Comparison of ENCODE assay signal across 9 mouse cellular contexts in genomic region chr8:89040751-89041420, GRCm38 (mm10). TPM values are rescaled to one million over a fixed set of nuclear protein-coding genes. Genes with fewer than 3 reads are reported as not detected.
DNase-seq lines count a peak whose midpoint lies in the region; ATAC-seq lines count a peak whose summit lies in the region.
"Had no signal": no experiment of that assay in that cellular context is flagged by ENCODE, and none has a peak within 500 bp of the region (broad histone marks: within the 10 kb centered on the region; RNA-seq: fewer than 3 reads in every experiment).

No protein-coding gene starts in this region.

- WGBS in heart, embryonic 12.5 days, result 2% methylated on average over 40 of the region's 40 CpGs
- WGBS in embryonic facial prominence, embryonic 13.5 days, result 3% methylated on average over 40 of the region's 40 CpGs
- WGBS in midbrain, embryonic 12.5 days, result under 1% methylated on average over 40 of the region's 40 CpGs

- peak overlapping the region; percentile 77 for H3K4me3 ChIP-seq in heart, embryonic 12.5 days
- H3K4me3 ChIP-seq in embryonic facial prominence, embryonic 13.5 days, result peak overlapping the region; percentile 57
- peak overlapping the region; percentile 79 for H3K4me3 ChIP-seq in midbrain, embryonic 12.5 days

- peak overlapping the region; percentile 94 for H3K9ac ChIP-seq in heart, embryonic 12.5 days
- H3K9ac ChIP-seq in embryonic facial prominence, embryonic 13.5 days, result peak overlapping the region; percentile 73
- peak overlapping the region; percentile 94 for H3K9ac ChIP-seq in midbrain, embryonic 12.5 days (replicated peaks)

- no peak for ATAC-seq in heart, embryonic 12.5 days (ENCODE audit: insufficient number of reproducible peaks, low FRiP score)
- ATAC-seq in embryonic facial prominence, embryonic 13.5 days (ENCODE audit: insufficient number of reproducible peaks, insufficient read depth, low FRiP score, low TSS enrichment, low read depth), result no peak
- no peak for ATAC-seq in midbrain, embryonic 12.5 days (ENCODE audit: low FRiP score, low read depth)
- ATAC-seq in megakaryocyte-erythroid progenitor cell, adult 5-6 weeks (replicated peaks; ENCODE audit: low FRiP score, low TSS enrichment, poor library complexity, severe bottlenecking), result no peak

- no peaks in the 10 kb centered on the region for H3K36me3 ChIP-seq in heart, embryonic 12.5 days
- no peaks in the 10 kb centered on the region for H3K36me3 ChIP-seq in embryonic facial prominence, embryonic 13.5 days
- H3K36me3 ChIP-seq in midbrain, embryonic 12.5 days, result no peaks in the 10 kb centered on the region

- 0 out of 2 replicates have a peak, but pooled peaks cover 4% of the 10 kb centered on the region for H3K27me3 ChIP-seq in heart, embryonic 12.5 days (replicated peaks)
- H3K27me3 ChIP-seq in embryonic facial prominence, embryonic 13.5 days, result peaks cover 95% of the 10 kb centered on the region
- H3K27me3 ChIP-seq in midbrain, embryonic 12.5 days, result peaks cover 18% of the 10 kb centered on the region

- peak overlapping the region; percentile 95 for H3K4me2 ChIP-seq in heart, embryonic 12.5 days
- peak overlapping the region; percentile 94 for H3K4me2 ChIP-seq in embryonic facial prominence, embryonic 13.5 days
- peak overlapping the region; percentile 83 for H3K4me2 ChIP-seq in midbrain, embryonic 12.5 days (replicated peaks)

- no peak for DNase-seq in heart, postnatal 4 days
- DNase-seq in kidney, adult 8-10 months, result peak; percentile 66 to 79
- no peak for DNase-seq in B cell, adult 2 months
- DNase-seq in lung, adult 18-20 months, result no peak

- H3K9me3 ChIP-seq in heart, embryonic 12.5 days (replicated peaks), result no peaks in the 10 kb centered on the region
- no peaks in the 10 kb centered on the region for H3K9me3 ChIP-seq in embryonic facial prominence, embryonic 13.5 days
- H3K9me3 ChIP-seq in midbrain, embryonic 12.5 days, result no peaks in the 10 kb centered on the region

- peaks cover 32% of the 10 kb centered on the region for H3K4me1 ChIP-seq in heart, embryonic 12.5 days (replicated peaks)
- H3K4me1 ChIP-seq in embryonic facial prominence, embryonic 13.5 days, result peaks cover 48% of the 10 kb centered on the region
- peaks cover 49% of the 10 kb centered on the region for H3K4me1 ChIP-seq in midbrain, embryonic 12.5 days

- peak overlapping the region; percentile 91 for H3K27ac ChIP-seq in heart, embryonic 12.5 days (ENCODE audit: poor library complexity, severe bottlenecking)
- no peak overlapping the region for H3K27ac ChIP-seq in embryonic facial prominence, embryonic 13.5 days
- H3K27ac ChIP-seq in midbrain, embryonic 12.5 days (replicated peaks), result peak overlapping the region; percentile 94

RNA-seq across cellular contexts. Expression of gene Sall1, which starts 3.1 kb away (rescaled TPM):
- 6.4 and 6.7 TPM in 2 replicates for polyA plus RNA-seq in heart, embryonic 12.5 days (2016; fragmentation: Nextera tagmentation; extraction: Ambion mirVana)
- 1 to 10 TPM; 5.0 to 6.3 TPM for total RNA-seq in heart, postnatal 4 days (2021)
- 0.84 and 1.1 TPM in 2 replicates for polyA plus RNA-seq in embryonic facial prominence, embryonic 13.5 days (2015; fragmentation: Nextera tagmentation; extraction: Ambion mirVana)
- 13.4 and 16.2 TPM in 2 replicates for polyA plus RNA-seq in midbrain, embryonic 12.5 days (2016; fragmentation: Nextera tagmentation; extraction: Ambion mirVana)
- total RNA-seq in megakaryocyte-erythroid progenitor cell, adult 5-6 weeks (2014; fragmentation: Nextera tagmentation), result not detected in 2 replicates
- total RNA-seq in megakaryocyte-erythroid progenitor cell, adult 5-6 weeks (2017), result not detected in 2 replicates
- total RNA-seq: hematopoietic stem cell, adult 5-6 weeks had no signal

Comparison
In these comparisons a context has a peak if more than half of its experiments do, and no peak if none do; other contexts are left out.
1. DNase-seq: peak in kidney, adult 8-10 months (2 of 2); none in heart, postnatal 4 days (single experiment), B cell, adult 2 months (0 of 2) and lung, adult 18-20 months (0 of 2).
2. Peak in every context shown above with its lines, with median percentiles within 50 percentile points of each other: H3K4me2 ChIP-seq, H3K4me3 ChIP-seq and H3K9ac ChIP-seq.